Mouse (Mus musculus): Measurements from ENCODE around the gene Myh13. TPM values are rescaled to one million over a fixed set of nuclear protein-coding genes. Genes with fewer than 3 reads are reported as not detected.

Myh13 gene
- polyA plus RNA-seq (2012) = not detected in 2 replicates

GRCm38 (mm10) chr11:67321358-67321757 lies at the start of gene Myh13:
Gene Myh13, plus strand, starts transcription at chr11:67321658.

GRCm38 (mm10) chr11:67276601-67277174 lies 44.8 kb upstream of the Myh13 start, which contains the start of gene Myh8:
Gene Myh8, plus strand, starts transcription at chr11:67277124.

Other genes with a start within 250 kb of the Myh13 start
- not detected in 2 replicates for gene Myh3, start 243.4 kb upstream of the Myh13 start, polyA plus RNA-seq (2012)
- not detected in 2 replicates for gene Myh2, start 150.6 kb upstream of the Myh13 start, polyA plus RNA-seq (2012)
- gene Myh1, start 121.6 kb upstream of the Myh13 start, polyA plus RNA-seq (2012) = not detected in 2 replicates
- gene Myh4, start 83.6 kb upstream of the Myh13 start, polyA plus RNA-seq (2012) = not detected in 2 replicates
- gene Myh8, start 44.5 kb upstream of the Myh13 start, polyA plus RNA-seq (2012) = 0.03 TPM in 1 of 2 replicates, not detected in the other
- gene Gas7, start 133.8 kb downstream of the Myh13 start, polyA plus RNA-seq (2012) = 4.4 and 6.6 TPM in 2 replicates